Mouse (Mus musculus) 416B (cell line): ENCODE measurements around the gene Atxn7l3b.

Source experiments
- DNase-seq: peaks from one replicate; pipeline ENCODE4 v3.0.0; 2011; ENCODE audit warnings: low read depth

The Atxn7l3b gene

GRCm38 (mm10) chr10:112876655-112877393, 52.0 kb downstream of the Atxn7l3b start:
- DNase-seq = no peak
